Mouse (Mus musculus) olfactory bulb, adult 2 months (tissue): ENCODE measurements at regions not wholly inside any gene's neighbourhood (a gene's known extent, or its start where the extent isn't known, plus 50 kb on each side); places are given as distances from the start of the nearest gene placed in this dataset.
A peak's percentile ranks its signal among the peaks of the same experiment; 100 is the strongest.

Experiments used
- H3K27ac ChIP-seq: fragments of 200-500 bp; 2 replicates; pipeline ENCODE4 v1.5.1; 2012; ENCODE audit warnings: low read depth, low read length; ENCODE audit not compliant: insufficient read depth
- H3K4me1 ChIP-seq: fragments of 200-500 bp; 2 replicates; pipeline ENCODE4 v1.6.1; 2012; ENCODE audit warnings: low read length; ENCODE audit not compliant: control insufficient read depth, insufficient read depth
- H3K4me3 ChIP-seq: fragments of 200-500 bp; 2 replicates; pipeline ENCODE4 v1.5.1; 2012; ENCODE audit warnings: mild to moderate bottlenecking, low read depth, low read length, moderate library complexity; ENCODE audit not compliant: insufficient read depth
- CTCF ChIP-seq: fragments of 200-500 bp; IDR thresholded peaks from 2 replicates; pipeline ENCODE4 v1.5.1; 2012; ENCODE audit warnings: low read depth, mild to moderate bottlenecking, low read length, moderate library complexity; ENCODE audit not compliant: insufficient read depth
- POLR2A ChIP-seq: fragments of 200-500 bp; IDR thresholded peaks from 2 replicates; pipeline ENCODE4 v1.6.1; 2012; ENCODE audit warnings: mild to moderate bottlenecking, low read depth, low read length, moderate library complexity; ENCODE audit not compliant: insufficient read depth
- WGBS: fragments of 180-500 bp; shearing (Covaris S2); methylation state at CpG from one replicate; pipeline ENCODE4 v1.1.7; 2018; 5-methylcytosine and 5-hydroxymethylcytosine counted together

GRCm38 (mm10) chr8:25307511-25307910 lies 483.3 kb upstream of the Adam5 start:
- TF ChIP-seq POLR2A (no peak), CTCF (no peak)
- WGBS, result 84% methylated on average over 11 of the region's 11 CpGs
- 0 out of 2 replicates have a peak overlapping the region, but pooled peaks have one; percentile 5 for H3K27ac ChIP-seq

GRCm38 (mm10) chr8:25306769-25307491 lies 482.8 kb upstream of the Adam5 start:
- 0 out of 2 replicates have a peak overlapping the region, but pooled peaks have one; percentile 5 for H3K27ac ChIP-seq
- H3K4me1 ChIP-seq, result 0 out of 2 replicates have a peak, but pooled peaks cover 11% of the 10 kb centered on the region
- H3K4me3 ChIP-seq, result no peak overlapping the region
- TF ChIP-seq CTCF (no peak), POLR2A (no peak)
- 64% methylated on average over 15 of the region's 15 CpGs for WGBS

More at GRCm38 (mm10) chr8:25307511-25307910, 483.3 kb upstream of the Adam5 start:
- Histone ChIP-seq H3K4me1 (0 out of 2 replicates have a peak, but pooled peaks cover 11% of the 10 kb centered on the region), H3K4me3 (no peak overlapping the region)
